Mouse (Mus musculus): Measurements from ENCODE around the gene Ndel1. TPM values are rescaled to one million over a fixed set of nuclear protein-coding genes. Genes with fewer than 3 reads are reported as not detected.

The Ndel1 gene
- total RNA-seq, 2 experiments from 2014 or later, result 56.1 to 59.6 TPM

GRCm38 (mm10) chr11:68787222-68787621, 84.4 kb downstream of the Ndel1 start:
- no peak for DNase-seq
- intact Hi-C loops (cut with DNase I), result no loop called here

GRCm38 (mm10) chr11:68785813-68786212, 85.8 kb downstream of the Ndel1 start:
- intact Hi-C loops (cut with DNase I), result no loop called here
- DNase-seq, result no peak

GRCm38 (mm10) chr11:68782336-68782735, 89.3 kb downstream of the Ndel1 start:
- DNase-seq, result no peak
- intact Hi-C loops (cut with DNase I), result no loop called here

- intact Hi-C loops (cut with DNase I), result no loop called here
- DNase-seq, result peak; percentile 20 to 43
Measured at GRCm38 (mm10) chr11:68780466-68781114, 91.1 kb downstream of the Ndel1 start.

- intact Hi-C loops (cut with DNase I), result no loop called here
- DNase-seq, result peak in 1 of 2 experiments; percentile 33
Measured at GRCm38 (mm10) chr11:68779735-68780465, 91.8 kb downstream of the Ndel1 start.

GRCm38 (mm10) chr11:68778855-68779254, 92.8 kb downstream of the Ndel1 start:
- intact Hi-C loops (cut with DNase I), result no loop called here
- DNase-seq, result no peak

GRCm38 (mm10) chr11:68777933-68778332, 93.7 kb downstream of the Ndel1 start:
- DNase-seq, result no peak

GRCm38 (mm10) chr11:68776147-68776655, 95.5 kb downstream of the Ndel1 start:
- intact Hi-C loops (cut with DNase I), result no loop called here

More at GRCm38 (mm10) chr11:68777933-68778332, 93.7 kb downstream of the Ndel1 start:
- intact Hi-C loops (cut with DNase I), result no loop called here

More at GRCm38 (mm10) chr11:68776147-68776655, 95.5 kb downstream of the Ndel1 start:
- DNase-seq, result no peak

Other genes starting within 250 kb of the Ndel1 start
- 10 to 100 TPM; 44.0 to 46.9 TPM for gene Myh10, start 180.3 kb downstream of the Ndel1 start, total RNA-seq (2021)
- gene Rnf222, start 16.7 kb upstream of the Ndel1 start, total RNA-seq (2021), result under 1 TPM in 1 of 2 experiments, not detected in 1; 0.15 TPM
- 100 to 1,000 TPM; 607 to 680 TPM for gene Rpl26, start 29.7 kb upstream of the Ndel1 start, total RNA-seq (2021)
- gene Odf4, start 55.2 kb upstream of the Ndel1 start, total RNA-seq (2021), result not detected
- gene Arhgef15, start 85.6 kb upstream of the Ndel1 start, total RNA-seq (2021), result 10 to 100 TPM; 37.9 to 46.1 TPM
- gene Slc25a35, start 96.3 kb upstream of the Ndel1 start, total RNA-seq (2021), result 1 to 10 TPM; 4.5 to 5.5 TPM
- gene Rangrf, start 103.3 kb upstream of the Ndel1 start, total RNA-seq (2021), result 10 to 100 TPM; 51.9 to 61.2 TPM
- 1 to 10 TPM; 7.6 to 7.7 TPM for gene Pfas, start 136.6 kb upstream of the Ndel1 start, total RNA-seq (2021)
- gene Ctc1, start 144.1 kb upstream of the Ndel1 start, total RNA-seq (2021), result 10 to 100 TPM; 13.1 to 16.5 TPM
- 1 to 10 TPM; 3.6 to 8.1 TPM for gene Aurkb, start 173.8 kb upstream of the Ndel1 start, total RNA-seq (2021)
- 10 to 100 TPM; 15.9 to 16.2 TPM for gene Borcs6, start 187.9 kb upstream of the Ndel1 start, total RNA-seq (2021)
- 1 to 10 TPM; 5.2 to 5.4 TPM for gene Tmem107, start 198.9 kb upstream of the Ndel1 start, total RNA-seq (2021)
- 10 to 100 TPM; 68.8 to 72.6 TPM for gene Vamp2, start 216.6 kb upstream of the Ndel1 start, total RNA-seq (2021)
- gene Per1, start 223.4 kb upstream of the Ndel1 start, total RNA-seq (2021), result 100 to 1,000 TPM; 100 to 103 TPM
- gene Hes7, start 248.5 kb upstream of the Ndel1 start, total RNA-seq (2021), result under 1 TPM; 0.14 to 0.32 TPM